Mouse (Mus musculus): Measurements from ENCODE around the gene Rbm17. TPM values are rescaled to one million over a fixed set of nuclear protein-coding genes. Genes with fewer than 3 reads are reported as not detected.
"Not testable (repeated sequence)": the region's sequence is repeated elsewhere in the genome, so short reads cannot be mapped to it uniquely, and the experiment has no call there.

The Rbm17 gene
- 10 to 100 TPM; 45.0 to 49.5 TPM for total RNA-seq (2021)
- long read RNA-seq, experiment 1, transcript Rbm17-201 (12 exons, 1,599 nt), result major isoform, 38 of 47 reads
- long read RNA-seq, experiment 1, partial matches to known transcripts, result 3 of 47 reads
- long read RNA-seq, experiment 1, other reads (novel, unspliced or antisense), result 6 of 47 reads
- long read RNA-seq, experiment 2, transcript Rbm17-201 (12 exons, 1,599 nt), result major isoform, 38 of 41 reads
- long read RNA-seq, experiment 2, partial matches to known transcripts, result 3 of 41 reads
- long read RNA-seq, experiment 2, other reads (novel, unspliced or antisense), result 0 of 41 reads

GRCm38 (mm10) chr2:11604053-11604452 lies at the start of gene Rbm17:
TSS of gene Rbm17 (minus strand) at chr2:11604153.
- intact Hi-C loops (cut with DNase I; ENCODE audit: low total_unique reads), result no loop called here
- DNase-seq, result no peak

GRCm38 (mm10) chr2:11653330-11653729 lies 49.4 kb upstream of the Rbm17 start:
- no peak for DNase-seq
- intact Hi-C loops (cut with DNase I; ENCODE audit: low total_unique reads), result no loop called here

GRCm38 (mm10) chr2:11652780-11653179 lies 48.8 kb upstream of the Rbm17 start:
- no peak for DNase-seq
- intact Hi-C loops (cut with DNase I; ENCODE audit: low total_unique reads), result no loop called here

- no peak for DNase-seq
- intact Hi-C loops (cut with DNase I; ENCODE audit: low total_unique reads), result no loop called here
Measured at GRCm38 (mm10) chr2:11652196-11652595, 48.2 kb upstream of the Rbm17 start.

GRCm38 (mm10) chr2:11651476-11651875 lies 47.5 kb upstream of the Rbm17 start:
- intact Hi-C loops (cut with DNase I; ENCODE audit: low total_unique reads), result no loop called here
- no peak for DNase-seq

- no peak for DNase-seq
- intact Hi-C loops (cut with DNase I; ENCODE audit: low total_unique reads), result no loop called here
Measured at GRCm38 (mm10) chr2:11645297-11645696, 41.3 kb upstream of the Rbm17 start.

- no peak for DNase-seq
- intact Hi-C loops (cut with DNase I; ENCODE audit: low total_unique reads), result no loop called here
Measured at GRCm38 (mm10) chr2:11644057-11644456, 40.1 kb upstream of the Rbm17 start.

GRCm38 (mm10) chr2:11642451-11642941 lies 38.5 kb upstream of the Rbm17 start, which contains the start of gene Il2ra:
TSS of gene Il2ra (plus strand) at chr2:11642807.
- DNase-seq, result no peak
- intact Hi-C loops (cut with DNase I; ENCODE audit: low total_unique reads), result no loop called here

- intact Hi-C loops (cut with DNase I; ENCODE audit: low total_unique reads), result no loop called here
- DNase-seq, result no peak
Measured at GRCm38 (mm10) chr2:11637115-11637514, 33.2 kb upstream of the Rbm17 start.

GRCm38 (mm10) chr2:11636138-11636480 lies 32.2 kb upstream of the Rbm17 start:
- no peak for DNase-seq
- intact Hi-C loops (cut with DNase I; ENCODE audit: low total_unique reads), result no loop called here

GRCm38 (mm10) chr2:11635471-11636137 lies 31.7 kb upstream of the Rbm17 start:
- intact Hi-C loops (cut with DNase I; ENCODE audit: low total_unique reads), result no loop called here
- no peak for DNase-seq

GRCm38 (mm10) chr2:11635035-11635434 lies 31.1 kb upstream of the Rbm17 start:
- no peak for DNase-seq
- intact Hi-C loops (cut with DNase I; ENCODE audit: low total_unique reads), result no loop called here

GRCm38 (mm10) chr2:11625890-11626289 lies 21.9 kb upstream of the Rbm17 start, which contains the start of gene Gm17490:
TSS of gene Gm17490 (minus strand) at chr2:11626264.
- intact Hi-C loops (cut with DNase I; ENCODE audit: low total_unique reads), result no loop called here
- no peak for DNase-seq

- no peak for DNase-seq
- intact Hi-C loops (cut with DNase I; ENCODE audit: low total_unique reads), result no loop called here
Measured at GRCm38 (mm10) chr2:11623726-11624125, 19.8 kb upstream of the Rbm17 start.

GRCm38 (mm10) chr2:11623173-11623572 lies 19.2 kb upstream of the Rbm17 start:
- no peak for DNase-seq
- intact Hi-C loops (cut with DNase I; ENCODE audit: low total_unique reads), result no loop called here

GRCm38 (mm10) chr2:11619598-11619997 lies 15.6 kb upstream of the Rbm17 start:
- no peak for DNase-seq
- intact Hi-C loops (cut with DNase I; ENCODE audit: low total_unique reads), result no loop called here

- DNase-seq, result no peak
- intact Hi-C loops (cut with DNase I; ENCODE audit: low total_unique reads), result no loop called here
Measured at GRCm38 (mm10) chr2:11616846-11617245, 12.9 kb upstream of the Rbm17 start.

GRCm38 (mm10) chr2:11612939-11613338 lies 9.0 kb upstream of the Rbm17 start:
- DNase-seq; intact Hi-C loops (cut with DNase I; ENCODE audit: low total_unique reads): not testable (repeated sequence)

- intact Hi-C loops (cut with DNase I; ENCODE audit: low total_unique reads); DNase-seq: not testable (repeated sequence)
Measured at GRCm38 (mm10) chr2:11606718-11607117, 2.8 kb upstream of the Rbm17 start.

GRCm38 (mm10) chr2:11604911-11605310 lies 958 bp upstream of the Rbm17 start:
- intact Hi-C loops (cut with DNase I; ENCODE audit: low total_unique reads), result no loop called here
- DNase-seq, result no peak

Measured in gastrocnemius, postnatal 14 days (tissue).